Mouse (Mus musculus) kidney, postnatal 25 days (tissue): ENCODE measurements at regions not wholly inside any gene's neighbourhood (a gene's known extent, or its start where the extent isn't known, plus 50 kb on each side); places are given as distances from the start of the nearest gene placed in this dataset.

ENCODE experiments used
- DNase-seq, 2 experiments: peaks; one replicate each; pipeline ENCODE4 v3.0.0; 2021; ENCODE audit warnings: mixed read lengths in 2 of 2

DNA sequence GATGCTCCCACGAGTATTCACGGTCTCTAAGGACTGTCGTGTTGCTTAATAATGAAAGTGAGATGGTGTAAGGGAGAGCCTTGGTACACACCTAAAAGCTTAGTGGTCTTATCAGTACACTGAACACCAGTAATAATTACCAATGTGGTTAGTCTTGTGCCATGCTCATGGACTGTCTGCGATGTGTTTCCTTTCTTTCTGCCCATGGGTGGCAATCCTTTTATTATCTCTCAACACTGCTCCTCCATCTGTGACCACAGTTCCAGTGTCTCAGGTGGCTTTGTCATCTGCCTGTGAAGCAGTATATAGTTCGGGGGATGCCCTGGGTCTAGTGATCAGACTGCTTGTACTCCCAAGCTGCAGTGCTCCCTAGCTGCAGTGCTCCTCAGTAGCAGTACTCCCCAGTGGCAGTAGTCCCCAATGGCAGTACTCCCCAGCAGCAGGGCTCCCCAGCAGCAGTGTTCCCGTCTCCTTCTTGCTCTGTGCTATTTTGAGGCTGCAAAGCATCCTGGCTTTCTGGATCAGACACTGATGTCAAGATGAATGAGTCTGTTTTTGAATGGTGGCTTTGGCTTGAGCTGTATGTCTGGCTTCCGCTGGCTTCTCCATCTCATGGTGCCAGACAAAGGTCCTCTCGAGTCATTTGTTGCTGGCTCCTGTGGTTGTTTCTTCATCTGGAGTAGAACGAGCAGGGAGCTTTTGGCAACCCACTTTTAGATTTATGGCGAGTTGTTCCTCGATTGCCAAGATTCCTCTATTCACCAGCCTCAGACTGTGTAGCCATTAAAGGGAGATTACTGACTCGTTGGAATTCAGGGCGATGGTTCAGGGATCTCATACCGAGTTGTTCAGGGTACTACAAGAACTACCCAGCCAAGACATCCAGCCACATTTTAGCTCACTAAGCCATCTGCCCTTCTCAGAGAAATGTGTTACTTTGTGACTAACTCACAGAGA lies 88.4 kb upstream of the Plxnc1 start:
- DNase-seq: peak in 1 of 2 experiments; percentile 2

DNA sequence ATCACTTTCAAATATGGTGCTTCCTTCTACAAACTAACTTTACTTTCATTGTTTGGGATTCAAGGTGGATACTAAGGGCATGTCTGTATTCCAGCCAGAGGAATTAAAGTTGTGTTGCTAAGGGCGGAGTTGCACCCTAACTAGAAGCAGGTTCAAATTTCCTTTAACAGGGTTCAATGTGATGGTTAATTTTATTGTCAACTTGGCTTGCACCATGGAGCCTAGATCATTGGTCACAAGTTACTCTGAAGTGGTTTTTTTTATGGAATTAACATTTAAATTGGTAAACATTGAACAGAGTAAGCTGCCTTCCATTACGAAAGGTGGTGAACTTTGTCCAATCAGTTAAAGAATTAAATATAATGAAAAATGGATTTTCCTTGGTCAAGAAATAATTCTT lies 86.7 kb upstream of the Plxnc1 start:
- DNase-seq: no peak

DNA sequence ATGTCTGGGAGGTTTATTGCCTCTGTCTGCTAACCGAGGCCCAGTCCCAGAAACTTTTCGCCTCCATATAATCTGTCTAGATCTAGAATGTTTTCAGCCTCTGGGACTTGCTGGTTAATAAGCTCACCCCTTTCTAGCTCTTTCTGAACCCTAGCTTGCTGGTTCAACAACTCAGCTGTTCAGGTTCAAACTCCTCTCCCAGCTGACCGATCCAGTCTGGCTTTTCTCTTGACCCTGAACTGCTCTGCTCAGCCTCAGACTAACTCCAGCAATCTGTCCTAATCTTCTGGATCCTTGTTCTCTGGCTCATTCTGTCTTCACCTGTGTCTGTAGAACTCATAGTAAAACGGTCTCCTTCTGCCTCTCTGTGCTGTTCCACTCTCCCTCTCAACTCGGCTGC lies 86.2 kb upstream of the Plxnc1 start:
- DNase-seq: no peak

DNA sequence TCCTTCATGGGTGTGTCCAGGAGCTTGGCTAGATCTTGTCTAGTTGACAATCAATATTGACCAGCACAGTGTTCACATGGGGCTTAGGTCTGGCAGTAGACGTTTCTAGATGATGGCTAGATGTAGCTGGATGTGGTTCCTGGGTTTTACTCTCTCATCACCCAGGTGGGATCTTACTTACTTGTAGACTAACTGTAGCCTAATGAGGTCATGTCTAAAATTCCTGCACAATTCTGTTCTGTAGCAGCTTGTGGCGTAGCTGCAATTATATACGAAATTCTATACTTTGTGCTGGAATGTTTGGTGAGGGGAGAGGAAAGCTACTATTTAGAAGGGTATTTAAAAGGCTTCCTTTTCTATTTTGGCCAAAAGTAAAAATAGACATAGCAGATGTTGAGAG lies 84.9 kb upstream of the Plxnc1 start:
- no peak for DNase-seq

DNA sequence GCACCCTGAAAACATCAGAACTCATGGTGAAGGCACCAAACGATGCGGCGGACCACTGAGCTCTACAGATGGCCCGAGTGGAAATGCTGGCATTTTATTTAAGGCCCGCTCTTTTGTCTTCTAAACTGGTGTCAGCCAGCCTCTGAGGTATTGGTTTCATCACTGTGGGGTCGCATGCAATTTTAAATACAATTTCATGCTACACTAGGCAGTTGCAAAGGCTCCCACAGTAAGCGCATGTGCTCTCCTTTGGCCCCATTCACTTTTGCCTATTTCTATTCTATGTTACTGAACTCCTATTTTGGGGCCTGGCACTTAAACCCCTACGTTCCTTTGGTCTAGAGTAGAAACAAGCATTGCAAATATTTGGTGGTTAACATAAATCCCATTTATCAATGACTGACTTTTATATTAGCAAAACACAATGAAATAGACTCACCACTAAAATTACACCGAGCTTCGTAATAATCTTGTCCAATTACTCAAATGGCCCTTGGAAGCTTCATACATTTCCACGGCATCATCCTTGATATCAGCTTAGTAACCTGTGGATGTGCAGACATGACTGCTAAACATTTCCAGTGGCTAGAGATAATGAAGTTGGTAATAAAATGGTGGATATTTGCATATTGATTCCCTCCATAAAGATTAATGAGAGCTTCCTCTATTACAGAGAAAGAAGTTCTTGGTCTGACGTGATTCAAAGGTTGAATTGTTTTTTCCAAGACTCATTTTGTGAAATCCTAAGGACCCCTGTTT lies 81.1 kb upstream of the Plxnc1 start:
- no peak for DNase-seq

DNA sequence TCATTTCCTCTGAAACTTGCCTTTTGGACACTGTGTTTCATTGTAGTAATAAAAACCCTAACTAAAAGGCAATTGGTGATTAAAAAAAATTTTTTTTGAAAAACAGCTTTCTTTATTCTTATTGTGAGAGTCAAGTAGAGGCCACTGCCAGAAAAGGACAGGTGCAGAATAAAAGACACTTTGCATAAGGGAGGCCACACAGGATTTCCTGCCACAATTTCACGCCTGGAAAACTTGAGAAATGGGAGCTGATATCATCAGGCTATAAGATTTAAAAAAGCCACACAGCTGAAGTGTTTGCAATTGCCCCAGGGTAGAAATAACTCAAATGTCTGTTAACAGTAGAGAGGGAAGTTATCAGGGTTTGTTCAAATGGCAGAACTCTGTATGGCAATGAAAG lies 76.6 kb upstream of the Plxnc1 start:
- DNase-seq: no peak

DNA sequence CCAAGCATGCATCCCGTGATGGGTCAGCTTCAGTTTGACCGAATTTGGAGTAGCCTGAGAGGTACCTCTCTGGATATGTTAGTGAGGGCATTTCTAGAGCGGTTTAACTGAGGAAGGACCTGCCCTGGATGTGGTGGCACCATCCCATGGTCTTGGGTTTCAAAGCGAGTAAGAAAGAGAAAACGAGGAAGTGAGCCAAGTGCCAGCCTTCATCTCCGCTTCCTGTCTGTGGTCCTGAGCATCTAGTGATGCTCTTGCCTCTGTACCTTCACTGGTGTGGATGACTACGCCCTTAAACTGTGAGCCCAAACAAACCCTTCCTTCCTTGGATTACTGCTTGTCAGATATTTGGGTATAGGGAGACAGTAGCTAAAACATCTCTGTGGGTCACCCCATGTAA lies 72.3 kb upstream of the Plxnc1 start:
- DNase-seq: no peak

DNA sequence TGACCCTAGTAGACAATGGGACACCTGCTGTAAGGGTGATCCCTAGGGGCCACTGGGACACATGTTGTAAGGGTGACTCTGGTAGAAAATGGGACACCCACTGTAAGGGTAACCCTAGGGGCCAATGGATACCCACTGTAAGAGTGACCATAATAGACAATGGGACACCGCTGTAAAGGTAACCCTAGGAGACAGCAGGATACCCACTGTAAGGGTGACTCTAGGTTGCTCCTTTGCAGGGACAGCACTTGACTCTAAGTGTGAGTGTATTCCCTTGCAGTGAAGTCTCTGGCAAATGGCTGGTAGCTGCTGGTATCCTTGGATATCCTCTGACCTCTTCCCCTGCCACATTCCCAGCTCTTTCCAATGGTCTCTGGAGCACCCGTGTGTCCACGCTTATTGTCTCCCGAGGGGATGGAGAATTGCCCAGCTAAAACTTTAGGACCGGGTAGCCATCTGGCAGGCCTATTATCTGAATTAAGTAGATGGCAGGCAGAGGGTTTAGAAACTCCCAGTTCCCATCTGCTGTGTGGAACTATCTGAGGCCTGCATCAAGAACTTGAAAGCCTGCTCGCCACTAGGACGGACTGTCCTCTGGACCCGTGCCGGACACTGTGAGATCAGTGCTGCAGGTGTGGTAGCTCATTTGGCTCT lies 70.8 kb upstream of the Plxnc1 start:
- DNase-seq: no peak

DNA sequence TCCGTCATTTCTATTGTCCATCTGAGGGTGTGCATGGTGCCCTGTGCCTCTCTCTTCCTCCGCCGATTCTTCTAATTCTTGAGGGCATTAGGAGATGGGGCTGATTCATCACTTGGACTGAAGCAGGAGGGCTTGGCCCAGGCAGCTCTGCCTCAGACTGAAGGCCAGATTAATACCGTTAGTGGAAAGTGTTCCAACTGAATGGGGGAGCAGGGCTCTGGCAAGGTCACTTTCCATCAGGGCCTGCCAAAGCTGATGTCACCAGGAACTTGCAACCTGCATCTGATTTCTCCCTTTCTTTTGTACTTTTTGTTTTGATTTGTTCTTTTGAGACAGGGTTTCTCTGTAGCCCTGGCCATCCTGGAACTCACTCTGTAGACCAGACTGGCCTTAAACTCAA lies 69.3 kb upstream of the Plxnc1 start:
- DNase-seq: no peak

DNA sequence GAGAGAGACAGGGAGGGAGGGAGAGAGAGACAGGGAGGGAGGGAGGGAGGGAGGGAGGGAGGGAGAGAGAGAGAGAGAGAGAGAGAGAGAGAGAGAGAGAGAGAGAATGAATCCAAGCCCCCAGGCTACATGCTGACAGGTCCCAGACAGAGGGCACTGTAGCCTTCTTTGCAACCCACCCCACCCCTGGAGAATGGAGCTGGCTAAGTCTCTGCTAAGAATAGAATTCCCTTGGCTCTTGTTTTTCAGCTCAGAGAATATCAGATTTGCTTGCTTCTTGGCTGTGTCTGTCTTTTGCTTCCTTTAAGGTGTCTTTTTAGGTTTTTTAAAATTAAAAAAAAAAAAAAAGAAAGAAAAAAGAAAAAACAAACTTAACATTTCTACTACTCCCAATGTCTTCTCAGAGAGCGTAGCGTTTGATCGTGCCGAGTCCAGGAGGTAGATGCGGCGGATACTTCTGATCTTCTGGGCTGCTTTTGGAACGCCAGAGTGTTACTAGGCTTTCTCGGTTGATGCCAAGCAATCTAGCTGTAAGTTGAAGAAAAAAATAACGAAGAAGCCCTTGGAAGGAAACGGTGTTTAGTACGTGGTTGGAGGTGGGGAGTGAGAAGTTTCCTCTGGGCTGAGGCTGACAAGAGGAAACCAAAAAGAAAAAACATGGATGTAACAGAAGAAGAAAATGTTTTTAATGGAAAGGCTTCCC lies 68.7 kb upstream of the Plxnc1 start:
- no peak for DNase-seq

DNA sequence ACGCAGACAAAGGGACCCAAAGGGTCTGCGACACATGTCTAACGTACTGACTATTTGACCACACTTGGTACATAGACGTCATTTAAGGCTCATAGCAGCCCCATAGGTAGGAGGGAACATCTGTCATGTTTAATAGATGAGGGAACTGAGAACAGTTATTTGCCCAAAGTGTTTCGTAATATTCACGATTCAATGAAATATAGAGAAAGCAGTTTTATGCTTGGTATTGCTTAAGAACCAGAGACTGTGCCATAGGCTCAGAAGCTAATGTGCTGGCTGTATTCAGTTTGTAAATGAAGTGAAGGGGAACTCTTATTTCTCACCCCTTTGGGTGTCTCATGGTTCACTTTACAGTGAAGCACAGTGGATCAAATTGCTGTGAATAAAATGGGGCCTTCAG lies 65.7 kb upstream of the Plxnc1 start:
- no peak for DNase-seq

DNA sequence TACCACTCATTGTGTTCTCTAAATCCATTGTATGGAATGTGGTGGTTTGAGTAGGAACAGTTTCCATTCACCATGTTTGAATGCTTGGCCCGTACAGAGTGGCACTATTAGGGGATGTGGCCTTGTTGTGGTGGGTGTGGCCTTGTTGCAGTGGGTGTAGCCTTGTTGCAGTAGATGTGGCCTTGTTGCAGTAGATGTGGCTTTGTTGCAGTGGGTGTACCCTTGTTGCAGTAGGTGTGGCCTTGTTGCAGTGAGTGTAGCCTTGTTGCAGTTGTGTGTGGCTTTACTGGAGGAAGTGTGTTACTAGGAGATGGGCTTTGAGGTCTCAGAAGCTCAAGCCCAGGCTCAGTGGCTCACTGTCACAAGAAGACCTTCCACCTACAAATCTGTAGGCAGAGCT lies 64.4 kb upstream of the Plxnc1 start:
- DNase-seq: no peak

DNA sequence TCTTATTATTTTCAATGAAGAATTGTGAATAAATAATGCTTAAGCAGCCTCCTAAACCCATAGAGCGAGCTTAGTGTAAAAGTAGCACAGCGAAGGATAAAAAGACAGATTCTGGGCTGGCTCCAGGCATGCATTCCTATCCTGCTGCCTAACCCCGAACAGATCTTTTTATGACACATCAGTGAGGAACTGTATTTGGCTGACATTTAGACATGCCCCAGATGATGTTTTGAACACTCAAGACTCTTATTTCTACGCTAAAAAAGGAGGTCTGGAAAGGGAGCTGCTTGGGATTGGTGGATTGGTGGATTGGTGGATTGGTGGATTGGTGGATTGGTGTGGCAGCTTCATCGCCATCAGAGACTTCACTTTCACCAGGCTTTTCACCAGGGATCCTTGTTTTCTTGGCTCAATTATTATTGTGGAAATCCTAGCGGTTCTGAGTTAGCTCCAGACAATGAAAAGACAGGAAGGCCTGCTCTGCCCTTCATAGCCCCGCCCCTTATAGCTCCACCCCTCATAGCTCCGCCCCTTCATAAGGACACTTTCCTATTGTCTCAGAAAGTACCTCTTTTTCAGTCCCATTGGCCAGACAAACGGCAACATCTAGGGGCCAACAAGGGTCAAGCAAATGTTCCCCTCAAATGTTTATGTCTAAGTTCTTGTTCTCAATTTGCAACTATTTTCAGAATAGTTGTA lies 59.6 kb upstream of the Plxnc1 start:
- DNase-seq: peak in 1 of 2 experiments; percentile 17

DNA sequence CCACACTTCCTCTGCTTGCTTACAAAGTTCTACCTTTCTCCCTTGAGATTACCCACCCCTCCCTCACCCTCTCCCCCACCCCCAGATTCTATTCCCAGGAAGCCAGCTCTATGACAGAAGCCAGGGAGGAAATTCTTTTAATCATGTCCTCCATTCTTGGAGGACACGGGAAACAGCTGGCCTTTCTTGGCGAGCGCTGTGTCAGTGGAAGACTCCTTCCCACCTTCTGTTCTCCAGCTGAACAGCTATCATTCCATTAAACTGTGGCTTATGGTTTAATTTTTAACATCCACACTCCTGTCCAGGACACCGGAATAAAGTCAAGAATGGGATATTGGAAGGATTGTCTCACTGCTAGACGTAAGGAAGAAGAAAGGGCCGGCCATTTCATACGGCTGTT lies 59.0 kb upstream of the Plxnc1 start:
- peak; percentile 37 to 59 for DNase-seq

DNA sequence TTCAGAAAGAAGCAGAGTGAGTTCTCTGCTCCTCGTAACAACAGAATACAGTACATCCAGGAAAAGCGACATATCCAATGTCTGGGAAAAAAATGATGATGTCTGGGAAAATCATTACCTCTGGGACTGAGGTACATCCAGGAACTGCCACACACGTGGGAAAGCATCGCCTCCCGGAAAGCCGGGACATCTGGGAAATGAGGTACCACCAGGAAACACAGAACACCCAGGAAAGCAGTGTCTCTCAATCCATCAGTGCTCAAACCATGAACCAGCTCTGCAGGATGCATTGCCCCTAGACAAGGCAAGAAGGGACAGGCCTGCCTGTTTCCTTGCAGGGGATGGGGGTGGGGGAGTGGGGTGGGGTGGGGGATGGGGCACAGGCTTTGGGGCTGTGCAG lies 57.0 kb upstream of the Plxnc1 start:
- DNase-seq: no peak

DNA sequence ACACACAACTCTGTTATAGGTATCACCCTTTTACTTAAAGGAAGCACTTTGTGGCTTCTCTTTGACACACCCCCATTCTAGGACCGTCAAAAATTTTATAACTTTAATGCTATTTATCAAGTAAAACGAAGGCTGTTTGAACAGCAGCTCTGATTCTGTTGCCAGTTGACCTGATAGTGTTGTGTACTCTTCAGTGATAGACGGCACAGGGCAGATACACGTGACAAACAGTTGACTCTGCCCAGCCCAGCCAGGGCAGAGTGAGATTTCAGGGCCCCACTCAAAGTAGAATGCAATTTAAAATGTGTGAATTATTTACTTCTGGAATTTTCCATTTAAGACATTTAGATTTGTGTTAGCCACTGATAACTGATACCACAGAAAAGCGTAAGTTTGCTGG lies 55.1 kb upstream of the Plxnc1 start:
- no peak for DNase-seq
